Mouse (Mus musculus): ENCODE data around the gene Cks1b.

DNA sequence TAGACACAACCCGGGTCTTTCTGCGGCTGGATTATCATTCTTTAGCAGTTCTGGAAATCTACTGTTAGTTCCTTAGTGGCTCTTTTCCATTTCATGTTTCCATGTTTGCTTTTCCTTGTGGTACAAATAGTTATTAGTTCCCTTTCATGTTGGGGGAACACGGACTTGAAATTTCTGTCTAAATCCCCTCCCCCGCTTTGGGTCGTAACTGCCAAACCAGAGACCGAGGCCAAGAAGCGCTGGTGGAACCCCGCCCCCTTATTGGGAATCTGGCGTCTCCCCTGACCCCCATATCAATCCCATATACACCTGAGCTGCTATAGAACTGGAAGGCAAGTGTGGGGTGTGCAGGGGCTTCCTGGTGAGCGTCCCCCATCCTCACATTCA lies 22.8 kb downstream of the Cks1b start:
- TF ChIP-seq POLR2A (IDR thresholded peaks at IDR 0.05; ENCODE audit: control insufficient read depth in 1 of 2, insufficient read depth in 1 of 2, low read depth in 1 of 2, low read length in 2 of 2, poor library complexity in 1 of 2) = no peak
- peak in 1 of 2 experiments; percentile 53; a peak in 1 of 4 replicates for TF ChIP-seq EP300 (IDR thresholded peaks at IDR 0.05; ENCODE audit: low read depth in 1 of 2, low read length in 2 of 2)
- TF ChIP-seq RAD21 (IDR thresholded peaks at IDR 0.05; ENCODE audit: low read depth, low read length) = no peak
- TF ChIP-seq NRF1 (IDR thresholded peaks at IDR 0.05; ENCODE audit: insufficient read depth, low read depth, low read length, poor library complexity, severe bottlenecking) = no peak
- TF ChIP-seq SMC3 (IDR thresholded peaks at IDR 0.05; ENCODE audit: low read depth, low read length) = no peak
- no peak for TF ChIP-seq SIN3A (IDR thresholded peaks at IDR 0.05; ENCODE audit: low read length)
- TF ChIP-seq POLR2AphosphoS5 (IDR thresholded peaks at IDR 0.05; ENCODE audit: borderline replicate concordance, low read depth, low read length) = no peak
- TF ChIP-seq HCFC1 (IDR thresholded peaks at IDR 0.05; ENCODE audit: low read depth, low read length) = no peak; the same call in 1 of the 2 replicates
- TF ChIP-seq GATA1 (IDR thresholded peaks at IDR 0.05; ENCODE audit: low read depth, low read length) = no peak
- TF ChIP-seq CTCF (IDR thresholded peaks at IDR 0.05 in 2 of 3, conservative IDR thresholded peaks at IDR 0.05 in 1 of 3; ENCODE audit: control insufficient read depth in 1 of 3, insufficient read depth in 1 of 3, low read depth in 2 of 3, low read length in 3 of 3, poor library complexity in 1 of 3, severe bottlenecking in 1 of 3) = no peak
- TF ChIP-seq ZKSCAN1 (IDR thresholded peaks at IDR 0.05; ENCODE audit: low read depth, low read length) = no peak
- no peak for TF ChIP-seq ELF1 (IDR thresholded peaks at IDR 0.05; ENCODE audit: low read depth, low read length)
